Mouse (Mus musculus): ENCODE data around the gene Sirpa.
A peak's percentile ranks its signal among the peaks of the same experiment; 100 is the strongest.

Gene Sirpa

DNA sequence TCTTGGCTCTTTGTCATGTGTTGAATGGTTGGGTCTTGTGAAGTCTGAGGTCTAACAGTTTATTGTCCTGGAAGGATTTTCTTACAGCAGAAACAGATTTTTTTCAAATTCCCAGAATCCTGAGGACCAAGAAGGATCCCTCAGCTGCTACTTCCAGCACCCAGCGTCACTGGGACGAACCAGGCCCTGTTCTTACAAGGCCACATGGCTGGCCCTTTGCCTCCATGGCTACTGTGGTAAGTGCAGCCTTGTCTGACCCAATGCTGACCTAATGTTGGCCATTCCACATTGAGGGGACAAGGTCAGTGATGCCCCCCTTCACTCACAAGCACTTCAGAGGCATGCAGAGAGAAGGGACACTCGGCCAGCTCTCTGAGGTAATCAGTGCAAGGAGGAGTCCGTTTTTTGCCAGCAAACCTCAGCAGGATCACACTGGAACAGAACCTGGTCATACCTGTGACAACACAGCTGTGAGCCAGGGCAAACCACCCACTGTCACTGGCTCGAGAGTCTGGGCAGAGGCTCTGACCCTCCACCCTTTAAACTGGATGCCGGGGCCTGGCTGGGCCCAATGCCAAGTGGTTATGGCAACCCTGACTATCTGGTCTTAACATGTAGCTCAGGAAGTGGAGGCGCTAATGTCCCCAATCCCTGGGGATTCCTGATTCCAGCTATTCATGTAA lies 38.5 kb downstream of the Sirpa start:
- no peak for DNase-seq (ENCODE audit: extremely low read depth, low read depth, low spot score)

DNA sequence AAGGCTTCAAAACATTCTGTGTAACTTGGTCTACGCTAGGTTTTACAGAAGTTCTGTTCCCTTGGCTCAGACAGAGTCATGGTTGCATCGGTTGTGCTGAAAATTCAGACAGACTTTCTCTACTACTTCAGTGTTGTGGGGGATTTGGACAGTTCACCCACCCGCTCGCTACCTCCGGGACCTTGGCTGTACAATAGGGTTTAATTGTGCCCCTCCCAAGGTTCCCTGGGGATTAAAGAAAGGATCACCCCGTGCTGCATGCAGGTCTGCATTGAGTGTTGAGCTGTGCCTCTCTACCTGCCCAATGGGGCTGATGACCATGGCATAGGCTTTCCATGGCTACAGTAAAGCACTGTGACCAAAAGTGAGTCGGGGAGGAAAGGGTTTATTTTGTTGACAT lies 39.7 kb downstream of the Sirpa start:
- DNase-seq (ENCODE audit: extremely low read depth, low read depth, low spot score), result no peak

DNA sequence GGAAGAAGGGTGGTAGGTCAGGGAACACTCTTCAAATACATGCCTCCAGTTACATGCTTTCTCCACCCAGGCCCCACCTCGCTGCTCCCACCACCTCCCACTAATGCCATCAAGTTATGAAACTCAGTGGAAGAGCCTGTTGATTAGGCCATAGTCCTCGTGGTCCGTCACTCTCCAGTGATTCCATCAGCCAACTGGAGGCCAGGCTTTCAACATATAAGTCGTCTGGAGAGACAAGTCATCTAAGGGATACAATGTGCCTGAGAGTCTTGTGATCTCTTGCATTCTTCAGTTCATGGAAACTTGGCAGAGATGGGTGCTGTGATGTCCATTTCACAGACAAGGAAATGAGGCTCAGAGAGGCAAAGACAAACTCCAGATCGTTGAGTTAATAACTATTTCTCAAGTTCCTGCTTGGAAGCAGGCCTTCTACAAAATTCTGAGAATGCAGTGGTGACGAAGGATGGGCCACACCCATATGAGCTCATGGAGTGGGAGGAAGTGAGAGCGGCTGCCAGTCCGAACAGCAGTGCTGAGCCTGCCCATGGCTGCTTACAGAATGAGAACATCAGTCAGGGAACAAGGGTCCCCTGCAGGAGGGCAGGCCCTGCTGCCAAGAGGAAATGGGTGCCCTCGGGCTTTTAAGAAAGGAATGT lies 40.6 kb downstream of the Sirpa start:
- peak; percentile 57 for DNase-seq (ENCODE audit: extremely low read depth, low read depth, low spot score)

DNA sequence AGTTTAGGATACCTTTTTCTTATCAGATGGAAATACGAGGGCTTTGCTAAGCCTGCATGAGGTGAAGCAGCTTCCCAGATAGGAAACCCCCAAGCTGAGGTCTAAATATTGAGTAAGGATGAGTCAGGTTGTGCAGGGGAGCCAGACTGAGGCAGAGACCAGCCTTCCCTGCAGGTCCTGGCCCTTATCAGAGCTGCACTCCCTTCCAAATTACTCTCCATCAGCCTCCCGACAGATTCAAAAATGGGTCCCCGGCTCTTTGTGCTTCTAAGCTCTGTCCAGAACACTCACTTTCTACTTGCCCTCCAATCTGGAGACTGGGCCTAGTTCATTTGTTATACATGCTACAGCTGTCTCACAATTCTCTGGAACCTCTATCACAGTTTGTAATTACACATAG lies 41.3 kb downstream of the Sirpa start:
- DNase-seq (ENCODE audit: extremely low read depth, low read depth, low spot score), result no peak

DNA sequence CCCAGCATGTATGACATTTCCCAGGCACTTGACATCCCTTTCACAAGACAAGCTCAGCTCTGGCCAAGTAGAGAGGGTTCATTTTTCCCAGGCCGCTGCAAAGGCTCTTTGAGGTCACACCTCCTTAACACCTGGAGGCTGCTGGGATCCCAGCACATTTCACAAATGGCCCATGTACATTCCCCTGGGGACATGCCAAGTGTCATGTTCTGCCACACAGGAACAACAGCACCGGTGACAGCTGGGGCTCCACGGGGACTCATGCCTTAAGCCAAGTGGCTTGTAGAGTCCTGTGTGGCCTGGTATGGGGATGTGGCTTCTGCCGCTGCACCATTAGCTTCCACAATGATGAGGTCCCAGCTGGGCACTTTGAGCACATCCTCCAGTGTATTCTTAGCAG lies 60.0 kb downstream of the Sirpa start:
- no peak for DNase-seq (ENCODE audit: extremely low read depth, low read depth, low spot score)

DNA sequence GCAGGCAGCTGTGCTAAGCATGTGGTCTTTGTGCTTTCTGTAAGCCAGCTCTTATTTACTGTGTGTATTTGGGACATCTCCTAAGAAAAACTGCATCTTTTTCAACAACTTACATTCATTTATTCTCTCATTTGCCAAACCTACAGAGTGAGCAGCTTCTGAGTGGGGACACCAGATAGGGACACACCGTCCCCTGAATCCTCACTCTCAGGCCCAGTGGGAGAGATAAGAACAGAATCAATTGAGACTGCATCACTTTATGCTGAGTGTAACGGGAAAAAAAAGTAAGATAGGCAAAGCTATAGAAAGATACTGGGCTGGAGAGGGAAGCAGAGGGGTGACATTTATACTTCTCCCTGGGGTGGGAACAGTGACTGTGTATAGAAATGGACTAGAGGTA lies 61.0 kb downstream of the Sirpa start:
- DNase-seq (ENCODE audit: extremely low read depth, low read depth, low spot score), result no peak

DNA sequence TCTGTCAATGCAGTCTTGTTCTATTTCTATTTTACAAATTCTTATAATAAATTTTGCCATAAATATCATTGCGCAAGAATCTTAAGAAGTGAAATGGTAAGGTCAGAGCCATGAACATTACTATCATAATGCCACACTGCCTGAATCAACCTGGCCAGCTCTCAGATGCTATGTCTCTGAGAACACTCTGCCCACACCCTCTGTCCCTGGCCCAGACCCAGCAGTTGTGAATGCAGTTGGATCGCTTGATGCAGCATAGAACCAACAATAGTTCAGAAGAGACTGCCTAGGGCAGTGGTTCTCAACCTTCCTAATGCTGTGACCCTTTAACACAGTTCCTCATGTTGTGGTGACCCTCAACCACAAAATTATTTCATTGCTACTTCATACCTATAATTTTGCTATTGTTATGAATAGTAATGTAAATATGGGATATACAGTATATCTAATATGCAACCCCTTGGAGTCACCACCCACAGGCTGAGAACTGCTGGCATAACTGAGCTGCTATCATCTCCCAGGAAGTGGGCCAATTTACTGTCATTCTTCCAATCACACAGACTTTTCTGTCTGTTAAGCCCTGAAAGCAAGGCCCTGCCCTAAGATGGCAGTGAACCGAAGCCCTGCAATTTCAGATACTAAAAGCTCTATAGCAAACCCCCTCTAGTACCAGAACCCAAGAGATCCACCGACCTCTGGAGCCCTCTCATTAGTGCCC lies 61.8 kb downstream of the Sirpa start:
- DNase-seq (ENCODE audit: extremely low read depth, low read depth, low spot score), result no peak

DNA sequence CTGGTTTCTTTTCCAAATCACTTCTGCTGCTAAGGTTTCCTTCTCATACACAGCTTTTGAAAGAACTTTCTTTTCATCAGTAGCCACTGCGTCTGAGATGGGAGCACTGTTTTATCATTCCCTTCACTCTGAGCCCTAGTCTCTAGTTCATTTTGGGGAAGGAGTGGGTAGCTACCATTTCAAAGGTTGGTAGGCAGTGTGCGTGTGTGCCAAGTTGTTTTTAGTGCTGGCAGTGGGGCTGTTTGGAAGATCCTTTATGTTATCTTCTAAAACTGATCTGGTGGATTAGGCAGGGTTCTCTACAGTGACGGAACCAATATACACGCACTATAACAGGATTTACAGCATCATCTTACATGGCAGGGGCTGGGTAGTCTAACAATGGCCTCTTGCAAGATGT lies 62.4 kb downstream of the Sirpa start:
- DNase-seq (ENCODE audit: extremely low read depth, low read depth, low spot score), result no peak

DNA sequence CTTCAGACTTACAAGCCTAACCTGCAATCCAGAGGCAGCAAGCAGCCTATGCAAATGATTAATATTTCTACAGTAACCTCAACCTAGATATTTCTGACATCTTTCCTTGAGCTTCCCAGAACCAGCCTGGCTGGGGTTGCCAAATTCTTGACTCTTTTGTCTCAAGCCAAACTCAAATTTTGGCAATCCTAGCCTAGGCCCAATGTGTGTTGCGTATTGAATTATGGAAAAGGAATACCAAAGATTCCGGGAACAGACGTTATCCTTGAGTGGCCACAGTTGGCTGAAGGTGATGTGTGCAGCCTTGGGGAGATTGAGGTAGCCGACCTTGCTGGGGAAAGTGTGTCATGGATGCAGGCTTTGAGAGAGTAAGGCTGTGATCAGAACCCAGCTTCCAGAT lies 66.2 kb downstream of the Sirpa start:
- DNase-seq (ENCODE audit: extremely low read depth, low read depth, low spot score), result no peak

DNA sequence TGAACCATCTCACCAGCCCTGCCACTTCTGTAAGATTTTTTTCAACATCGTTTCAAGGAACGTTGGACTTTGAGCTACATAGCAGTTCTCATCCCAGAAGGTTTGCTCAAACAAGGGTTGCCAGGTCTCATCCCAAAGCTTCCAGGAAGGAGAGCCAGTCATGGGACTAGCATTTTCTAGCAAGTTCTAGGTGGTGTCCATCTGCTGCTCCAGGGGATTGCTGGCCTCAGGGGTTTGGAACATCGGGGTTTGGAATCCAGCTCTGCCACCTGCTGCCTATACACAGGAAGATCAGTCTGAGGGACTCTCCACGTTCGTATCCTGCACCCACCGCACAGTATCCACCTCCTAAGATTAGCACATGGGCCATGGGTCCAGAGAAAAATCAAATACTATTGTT lies 67.4 kb downstream of the Sirpa start:
- no peak for DNase-seq (ENCODE audit: extremely low read depth, low read depth, low spot score)

DNA sequence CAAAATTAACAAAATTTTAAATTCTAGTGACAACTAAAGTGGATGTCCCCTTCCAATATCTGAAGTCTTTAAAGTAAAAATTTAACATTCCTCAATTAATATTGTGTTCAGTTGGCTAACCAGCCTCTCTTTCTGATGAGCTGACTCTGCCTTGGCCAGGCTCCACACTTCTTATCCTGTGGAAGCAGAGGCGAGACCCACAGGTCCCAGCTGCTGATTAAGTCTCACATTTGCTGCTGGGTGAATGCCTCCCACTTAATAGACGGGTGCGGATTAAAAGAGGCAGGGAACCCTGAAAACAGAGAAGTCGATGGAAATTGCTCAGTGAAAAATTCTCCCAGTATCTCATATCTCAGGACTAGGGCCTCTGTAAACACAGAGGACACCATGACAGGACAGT lies 69.8 kb downstream of the Sirpa start:
- DNase-seq (ENCODE audit: extremely low read depth, low read depth, low spot score), result no peak

DNA sequence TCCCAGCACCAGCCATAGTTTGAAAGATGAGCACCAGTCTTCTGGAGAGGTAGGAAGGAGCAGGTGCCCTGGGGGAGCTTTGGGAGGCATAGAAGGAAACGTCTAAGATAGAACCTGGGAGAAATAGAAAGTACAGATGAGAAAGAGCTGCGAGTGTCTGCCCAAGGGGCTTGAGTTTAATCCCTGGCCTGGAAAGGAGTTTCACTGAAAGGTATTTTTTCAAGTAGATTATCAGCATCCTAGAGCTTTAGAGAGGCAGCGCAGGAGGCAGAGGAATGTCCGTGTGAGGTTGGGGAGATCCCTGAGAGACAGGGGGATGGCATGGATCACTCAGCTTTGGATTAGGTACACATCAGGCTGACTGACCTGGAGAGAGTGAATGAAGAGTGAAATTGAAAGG lies 79.3 kb downstream of the Sirpa start:
- DNase-seq (ENCODE audit: extremely low read depth, low read depth, low spot score), result no peak

DNA sequence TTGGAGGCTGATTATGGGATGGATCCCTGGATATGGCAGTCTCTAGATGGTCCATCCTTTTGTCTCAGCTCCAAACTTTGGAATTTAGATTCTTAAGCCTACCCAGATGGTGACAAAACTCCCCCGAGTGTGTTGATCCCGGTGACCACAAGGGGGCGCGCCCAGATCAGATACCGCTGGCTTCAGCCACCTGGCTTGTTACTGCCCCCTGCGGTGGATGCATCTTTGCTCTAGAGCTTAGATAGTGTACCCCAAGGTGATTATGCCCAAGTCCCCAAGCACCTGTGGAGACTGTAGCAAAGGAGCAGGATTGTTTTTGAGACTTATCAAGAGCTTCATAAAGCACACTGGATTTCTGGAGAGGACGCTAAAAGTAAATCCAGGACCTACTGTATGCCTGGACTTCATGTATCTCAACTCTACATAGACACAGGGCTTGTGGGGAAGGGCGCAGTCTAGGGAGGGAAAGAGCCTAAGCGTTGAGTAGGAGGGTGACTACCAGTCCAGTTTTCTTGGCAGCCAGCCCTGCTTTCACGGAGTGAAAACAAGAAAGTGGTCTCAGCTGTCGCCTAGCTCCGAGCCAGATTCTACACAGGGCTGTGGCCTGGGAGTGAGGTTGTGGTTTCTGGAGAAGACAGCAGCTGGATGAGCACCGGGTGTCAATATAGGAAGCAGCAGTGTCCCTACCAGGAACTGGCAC lies 82.5 kb downstream of the Sirpa start:
- no peak for DNase-seq (ENCODE audit: extremely low read depth, low read depth, low spot score)

DNA sequence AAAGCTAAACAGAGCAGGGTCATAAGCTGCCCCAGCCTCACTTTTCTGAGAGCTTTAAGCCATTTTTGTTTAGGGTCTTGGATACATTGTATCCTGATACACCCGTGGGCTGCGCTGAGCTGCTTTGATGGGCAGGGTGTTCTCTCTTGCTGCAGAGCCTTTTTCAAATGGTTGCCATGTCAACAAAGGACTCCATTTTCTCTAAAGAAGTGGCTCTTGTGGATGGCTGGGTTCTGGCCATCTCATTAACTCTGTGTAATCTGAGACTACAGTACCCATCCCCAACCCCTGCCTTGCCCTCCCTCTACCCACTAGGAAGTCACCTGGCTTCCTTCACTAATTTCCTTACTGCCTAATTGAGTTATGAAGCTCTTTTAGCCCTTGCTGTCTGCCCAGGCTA lies 85.0 kb downstream of the Sirpa start:
- DNase-seq (ENCODE audit: extremely low read depth, low read depth, low spot score), result no peak

DNA sequence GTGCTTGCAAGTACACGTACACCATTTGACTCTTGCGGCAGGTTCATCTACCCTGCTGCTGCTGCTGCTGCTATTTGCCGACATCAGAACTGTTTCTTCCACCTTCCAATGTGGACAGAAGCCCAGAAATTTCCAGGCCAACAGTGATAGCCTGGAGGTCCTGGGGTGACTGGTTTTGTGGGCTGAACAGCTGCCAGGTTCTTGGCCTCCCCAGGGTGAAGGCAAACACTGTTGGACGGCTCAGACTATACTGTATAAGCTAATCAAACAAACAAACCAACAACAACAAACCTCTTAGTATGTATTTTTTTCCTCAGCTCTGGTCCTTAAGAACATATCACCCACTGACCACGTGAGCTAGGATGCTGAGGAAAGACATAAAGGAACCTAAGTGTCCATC lies 86.4 kb downstream of the Sirpa start:
- DNase-seq (ENCODE audit: extremely low read depth, low read depth, low spot score), result no peak

DNA sequence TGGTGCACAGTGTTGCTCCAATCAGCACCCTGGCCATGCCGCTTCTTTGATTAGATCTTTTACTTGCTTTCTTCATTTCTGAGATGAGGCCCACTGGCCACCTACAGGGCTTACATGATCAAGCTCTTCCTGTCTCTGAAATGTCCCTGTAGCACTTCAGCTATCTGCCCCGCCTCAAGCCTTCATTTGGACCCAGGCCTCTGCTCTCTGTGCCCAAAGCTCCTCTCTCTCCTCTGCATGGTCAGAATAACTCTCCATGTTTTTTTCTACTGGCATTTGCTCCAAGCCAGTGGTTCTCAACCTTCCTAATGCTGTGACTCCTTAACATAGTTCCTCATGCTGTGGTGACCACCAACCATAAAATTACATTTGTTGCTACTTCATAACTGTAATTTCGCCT lies 87.6 kb downstream of the Sirpa start:
- no peak for DNase-seq (ENCODE audit: extremely low read depth, low read depth, low spot score)

Measured in fat pad, adult 2 months (tissue).